Comparison of ENCODE assay signal across 18 mouse cellular contexts in the genomic region with DNA sequence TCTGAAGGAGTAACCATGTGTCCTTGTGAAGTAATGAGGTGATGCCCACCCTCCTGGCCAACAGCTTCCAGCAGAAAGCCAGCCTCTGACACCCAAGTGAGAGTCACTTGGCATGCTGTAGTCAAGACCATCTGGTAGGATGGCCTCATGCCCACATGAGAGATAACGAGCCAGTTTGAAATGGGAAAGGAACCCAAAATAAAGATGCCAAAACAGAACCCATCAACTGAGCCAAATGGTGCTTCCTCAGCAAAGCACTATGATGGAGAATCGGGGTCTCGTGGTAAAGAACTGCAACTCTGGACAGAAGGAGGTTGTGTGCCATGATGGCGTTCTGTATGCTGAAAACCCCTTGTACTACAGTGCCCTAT. TPM values are rescaled to one million over a fixed set of nuclear protein-coding genes. Genes with fewer than 3 reads are reported as not detected.
DNase-seq lines count a peak whose midpoint lies in the region; ATAC-seq lines count a peak whose summit lies in the region.
"Had no signal": no experiment of that assay in that cellular context is flagged by ENCODE, and none has a peak within 500 bp of the region (broad histone marks: within the 10 kb centered on the region; RNA-seq: fewer than 3 reads in every experiment).

No protein-coding gene starts in this region.

- 76% methylated on average over 4 of the region's 4 CpGs for WGBS in heart, embryonic 12.5 days

- no peaks in the 10 kb centered on the region for H3K27me3 ChIP-seq in heart, embryonic 12.5 days (replicated peaks)
- H3K27me3 ChIP-seq: embryonic facial prominence, embryonic 15.5 days; hindbrain, embryonic 15.5 days had no signal

- no peak overlapping the region for H3K9ac ChIP-seq in heart, embryonic 12.5 days
- H3K9ac ChIP-seq: embryonic facial prominence, embryonic 15.5 days; hindbrain, embryonic 15.5 days had no signal

- H3K27ac ChIP-seq in heart, embryonic 12.5 days (ENCODE audit: poor library complexity, severe bottlenecking) = no peak overlapping the region
- H3K27ac ChIP-seq: gastrocnemius, adult 2 months; heart, embryonic 10.5 days; hindbrain, embryonic 15.5 days; kidney, postnatal 0 days had no signal

- no peak overlapping the region for H3K4me2 ChIP-seq in heart, embryonic 12.5 days
- H3K4me2 ChIP-seq: embryonic facial prominence, embryonic 15.5 days; hindbrain, embryonic 15.5 days had no signal

- intact Hi-C loops in heart, postnatal 14 days (cut with DNase I) = no loop called here

- ATAC-seq in heart, embryonic 12.5 days (ENCODE audit: insufficient number of reproducible peaks, low FRiP score) = no peak
- ATAC-seq: activated CD4-positive, CD25-positive, alpha-beta regulatory T cell, adult 4 months had no signal

- 0 out of 2 replicates have a peak, but pooled peaks cover 5% of the 10 kb centered on the region for H3K4me1 ChIP-seq in heart, embryonic 12.5 days (replicated peaks)
- H3K4me1 ChIP-seq: embryonic facial prominence, embryonic 15.5 days; heart, embryonic 10.5 days had no signal

- peak; percentile 45 to 61 for DNase-seq in frontal cortex, postnatal 36 days (ENCODE audit: low spot score in 2 of 2)
- DNase-seq in frontal cortex, postnatal 14 days (ENCODE audit: low spot score in 2 of 2) = no peak
- peak; percentile 95 for DNase-seq in brain, adult 2 months (ENCODE audit: low read depth, low spot score)
- DNase-seq in cerebellum, adult 9-10 months = peak; percentile 93
- peak; percentile 69 for DNase-seq in layer of hippocampus, adult 9-10 months (ENCODE audit: low spot score)
- DNase-seq in kidney, adult 11 months = no peak
- DNase-seq in heart, postnatal 14 days = no peak
- DNase-seq: B cell, adult 2 months; gastrocnemius, adult 2 months; lung, adult 18-20 months; thymus, postnatal 25 days had no signal

- no peaks in the 10 kb centered on the region for H3K36me3 ChIP-seq in heart, embryonic 12.5 days
- H3K36me3 ChIP-seq: embryonic facial prominence, embryonic 15.5 days; heart, embryonic 10.5 days; hindbrain, embryonic 15.5 days had no signal

- no peaks in the 10 kb centered on the region for H3K9me3 ChIP-seq in heart, embryonic 12.5 days (replicated peaks)
- H3K9me3 ChIP-seq: embryonic facial prominence, embryonic 15.5 days; heart, embryonic 10.5 days; hindbrain, embryonic 15.5 days had no signal

- no peak overlapping the region for H3K4me3 ChIP-seq in heart, embryonic 12.5 days
- H3K4me3 ChIP-seq: embryonic facial prominence, embryonic 15.5 days; gastrocnemius, adult 2 months; heart, embryonic 10.5 days; hindbrain, embryonic 15.5 days had no signal

RNA-seq across cellular contexts. Expression of a gene that starts 51.3 kb away (rescaled TPM):
- 1.2 and 2.3 TPM in 2 replicates for polyA plus RNA-seq in heart, embryonic 12.5 days (2016; fragmentation: Nextera tagmentation; extraction: Ambion mirVana)
- total RNA-seq in heart, postnatal 14 days (2021) = not detected
- total RNA-seq: gastrocnemius, adult 2 months; MEL had no signal
- polyA plus RNA-seq: activated CD4-positive, CD25-positive, alpha-beta regulatory T cell, adult 4 months had no signal

Comparison
In these comparisons a context has a peak if more than half of its experiments do, and no peak if none do; other contexts are left out.
1. DNase-seq: peak in frontal cortex, postnatal 36 days (2 of 2), brain, adult 2 months (single experiment), cerebellum, adult 9-10 months (single experiment) and layer of hippocampus, adult 9-10 months (single experiment); none in frontal cortex, postnatal 14 days (0 of 2), kidney, adult 11 months (single experiment) and heart, postnatal 14 days (0 of 2).